Mouse (Mus musculus): ENCODE results near the gene Cep19.
"Not testable (repeated sequence)": the region's sequence is repeated elsewhere in the genome, so short reads cannot be mapped to it uniquely, and the experiment has no call there.

Gene Cep19

DNA sequence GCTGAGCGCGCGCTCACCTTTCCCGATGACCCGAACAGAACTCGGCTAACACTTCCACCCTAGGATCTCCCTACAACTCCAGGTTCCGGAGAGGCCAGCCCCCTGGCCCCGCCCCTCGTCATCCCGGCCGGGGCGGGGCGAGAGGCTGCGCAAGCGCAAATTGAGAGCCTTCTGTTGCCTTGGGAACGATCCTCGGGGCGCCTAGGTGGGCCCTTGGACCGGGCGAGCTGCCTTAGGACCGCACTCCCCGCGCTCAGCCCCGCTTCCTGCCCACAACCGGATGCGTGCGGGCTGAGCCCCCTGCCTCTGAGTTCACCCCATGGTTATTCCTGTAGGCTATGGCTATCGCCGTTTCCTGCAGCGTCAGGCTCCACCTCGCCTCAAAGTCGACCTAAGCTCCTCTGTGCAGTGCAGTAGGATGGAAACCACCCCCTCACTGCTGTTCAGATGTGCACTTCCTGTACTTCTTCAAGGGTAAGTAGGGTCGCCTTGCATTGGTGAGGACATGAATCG, at the start of gene Cep19, which contains the start of gene Pigx:
TSS of gene Cep19 (plus strand) at position 163 of the 513 bp plus-strand sequence.
TSS of gene Pigx (minus strand) at position 103 of the 513 bp plus-strand sequence.
- in situ Hi-C loops (cut with MboI), result no loop called here

DNA sequence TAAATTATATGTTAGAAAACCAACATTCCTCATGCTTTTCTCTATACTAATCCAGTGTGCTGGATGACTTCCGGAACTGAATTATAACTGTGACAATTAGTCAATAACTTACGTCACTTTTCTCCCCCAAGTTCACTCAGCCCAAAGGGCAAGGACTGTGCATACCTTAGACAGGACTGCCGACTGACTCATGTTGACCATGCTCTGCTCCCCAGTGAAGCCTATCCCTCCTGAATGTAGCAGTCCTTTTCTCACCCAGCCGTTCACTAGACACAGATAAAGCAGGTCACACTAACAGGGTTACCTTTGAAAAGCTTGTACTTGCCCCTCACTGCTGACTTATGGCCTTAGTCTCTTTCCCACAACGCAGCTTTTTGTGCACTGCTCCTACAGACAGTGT, 40.8 kb upstream of the Cep19 start:
- in situ Hi-C loops (cut with MboI), result no loop called here

DNA sequence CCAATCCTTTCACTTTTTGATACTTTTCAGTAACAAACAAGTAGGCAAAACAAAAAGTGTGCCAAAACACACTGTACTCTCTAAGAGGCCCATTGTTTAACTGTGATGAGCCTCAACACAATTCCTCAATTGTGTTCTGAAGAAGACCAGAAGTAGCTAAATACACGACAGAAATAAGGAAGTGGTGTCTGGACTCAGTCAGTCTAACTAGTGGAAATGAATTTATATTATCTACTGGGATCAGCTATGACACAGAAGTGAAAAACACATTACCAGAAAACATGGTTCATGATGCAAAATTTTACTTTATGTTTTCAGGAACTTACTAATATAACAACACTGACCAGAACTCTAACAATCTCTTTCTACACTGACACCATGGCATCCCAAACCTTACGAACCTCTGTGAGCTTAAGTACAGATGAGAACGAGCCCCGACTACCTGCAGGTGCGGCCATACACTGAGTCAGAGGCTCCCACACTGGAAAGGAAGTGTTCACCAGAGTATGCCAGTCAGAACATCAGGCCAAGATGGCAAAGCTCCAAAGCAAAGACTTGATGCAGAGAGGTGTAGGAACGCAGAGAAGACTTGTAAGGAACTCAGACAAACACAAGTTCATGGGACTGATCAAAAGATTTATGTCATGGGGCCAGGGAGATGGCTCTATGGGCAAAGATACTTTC, 39.6 kb upstream of the Cep19 start:
- in situ Hi-C loops (cut with MboI), result no loop called here

DNA sequence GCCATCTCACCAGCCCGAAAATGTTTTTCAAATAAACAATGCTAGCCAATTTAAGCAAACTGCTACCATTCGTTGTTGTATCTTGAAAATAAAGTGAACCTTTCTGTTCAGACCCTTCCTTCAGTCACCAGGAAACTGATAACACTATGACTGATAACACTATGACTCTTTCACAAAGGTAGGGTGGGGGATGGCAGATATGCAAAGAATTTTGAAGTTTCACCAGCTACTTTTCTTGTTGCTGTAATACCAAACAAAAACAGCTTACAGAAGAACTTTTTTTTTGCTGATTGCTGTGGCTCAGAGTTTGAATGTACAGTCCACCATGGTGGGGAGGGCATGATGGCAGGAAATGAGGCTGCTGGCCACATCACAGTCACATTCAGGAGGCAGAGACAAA, 37.4 kb upstream of the Cep19 start:
- in situ Hi-C loops (cut with MboI), result no loop called here

DNA sequence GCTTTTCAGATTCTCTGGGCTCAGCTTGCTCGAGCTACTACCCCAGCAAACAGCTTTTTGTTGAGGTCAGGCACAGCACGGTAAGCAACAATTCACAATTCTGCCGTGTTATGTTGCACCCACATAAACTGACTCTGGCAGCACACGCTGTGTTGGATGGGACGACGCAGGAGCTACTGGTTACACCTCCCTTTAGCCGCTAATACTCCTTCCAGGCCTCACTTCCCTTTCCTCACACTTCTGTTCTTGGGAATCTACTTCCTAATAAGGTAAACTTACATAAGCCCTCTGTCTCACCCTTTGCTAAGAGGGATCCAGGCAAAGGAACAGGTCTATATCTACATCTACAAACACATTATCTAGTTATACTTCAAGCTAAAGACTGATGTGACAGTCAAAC, 35.7 kb upstream of the Cep19 start:
- in situ Hi-C loops (cut with MboI), result no loop called here

DNA sequence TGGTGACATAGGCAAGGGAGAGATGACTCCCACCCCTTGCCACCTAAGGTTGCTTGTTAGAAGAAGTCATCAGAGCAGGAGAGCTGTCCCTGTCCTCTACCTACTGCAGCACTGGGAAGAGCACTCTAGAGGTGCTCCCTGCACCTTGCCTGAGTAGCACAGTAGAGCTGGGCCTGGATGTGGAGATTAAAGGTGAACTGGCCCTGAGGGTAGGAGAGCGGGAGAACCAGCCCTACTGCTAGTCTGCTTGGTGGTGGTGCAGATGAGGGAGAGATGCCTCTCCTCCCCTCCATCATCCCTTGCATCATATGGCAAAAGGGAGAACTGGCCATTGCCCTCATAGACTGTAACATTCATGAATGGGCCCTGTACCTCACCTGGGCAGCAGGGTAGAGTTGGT, 32.7 kb upstream of the Cep19 start:
- in situ Hi-C loops (cut with MboI), result no loop called here

DNA sequence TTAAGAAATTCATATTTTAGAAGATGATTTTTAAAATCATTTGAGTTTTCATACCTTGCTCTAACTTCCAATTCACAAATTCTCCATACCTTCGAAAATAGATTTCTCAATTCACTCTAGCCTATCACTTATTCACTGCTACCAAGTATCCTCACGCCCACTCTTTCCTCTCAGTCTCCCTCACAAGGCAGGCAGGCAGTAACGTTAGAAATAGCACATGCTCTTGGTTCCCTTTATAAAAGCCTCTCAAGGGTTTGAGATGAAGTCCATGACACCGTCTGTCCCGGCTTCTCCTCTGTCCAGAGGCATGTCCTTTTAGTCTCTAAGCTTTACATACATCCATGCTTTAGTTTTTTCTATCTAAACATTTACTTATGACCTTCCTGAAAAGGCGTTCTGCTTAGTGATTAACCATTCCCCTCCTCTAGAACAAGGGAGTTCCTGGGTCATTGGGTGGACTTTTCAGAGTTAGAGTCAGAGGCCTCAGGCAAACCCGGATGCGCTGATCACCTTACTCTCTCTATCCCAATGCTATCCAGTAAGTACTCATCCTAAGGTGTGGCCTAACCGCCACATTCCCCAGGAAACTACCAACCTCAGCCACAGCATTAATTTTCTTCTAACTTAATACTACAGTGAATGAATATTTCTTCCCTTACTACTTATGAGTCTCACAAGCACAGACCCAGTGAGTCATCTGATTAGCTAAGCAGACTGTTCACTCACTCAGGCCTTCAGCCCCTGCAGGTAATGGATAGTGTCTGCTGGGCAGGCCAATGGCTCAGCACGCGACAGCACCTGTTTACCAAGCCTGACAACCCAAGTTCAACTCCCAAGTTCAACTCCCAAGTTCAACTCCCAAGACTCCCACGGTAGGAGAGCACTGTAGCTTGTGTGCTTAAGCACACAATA, 31.0 kb upstream of the Cep19 start:
- in situ Hi-C loops (cut with MboI), result no loop called here

DNA sequence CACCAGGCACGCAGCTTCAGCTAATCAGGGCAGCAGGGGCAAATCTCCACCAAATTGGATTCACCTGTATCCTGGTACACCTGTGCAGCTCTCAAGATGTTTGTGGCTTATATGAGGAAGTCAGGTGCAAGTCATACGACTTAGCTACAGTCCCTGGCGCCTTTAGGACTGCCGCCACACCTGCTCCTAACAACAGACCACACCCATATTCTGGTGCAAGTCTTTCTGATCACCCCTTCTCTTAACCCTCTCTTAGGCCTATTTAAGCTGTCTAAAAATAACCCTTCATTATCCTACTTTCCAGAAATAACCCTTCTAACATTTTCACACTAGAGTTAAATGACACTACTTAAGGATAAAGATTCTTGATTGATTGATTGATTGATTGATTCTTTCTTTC, 29.5 kb upstream of the Cep19 start:
- in situ Hi-C loops (cut with MboI), result not testable (repeated sequence)

DNA sequence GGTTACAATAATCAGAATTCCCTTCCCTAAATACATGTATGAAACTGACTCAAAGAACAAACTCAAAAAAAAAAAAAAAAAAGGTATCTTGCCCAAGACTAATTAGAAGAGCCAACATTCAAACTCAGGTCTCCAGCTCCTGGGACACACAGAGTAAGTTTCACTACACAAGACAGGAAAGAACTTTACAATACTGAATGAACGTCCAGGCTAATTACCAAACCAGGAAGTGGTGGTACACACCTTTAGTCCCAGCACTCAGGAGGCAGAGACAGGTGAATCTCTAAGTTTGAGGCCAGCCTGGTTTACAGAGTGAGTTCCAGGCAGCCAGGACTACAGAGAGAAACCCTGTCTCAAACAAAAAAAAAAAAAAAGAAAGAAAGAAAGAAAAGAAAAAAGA, 23.8 kb upstream of the Cep19 start:
- in situ Hi-C loops (cut with MboI), result no loop called here

DNA sequence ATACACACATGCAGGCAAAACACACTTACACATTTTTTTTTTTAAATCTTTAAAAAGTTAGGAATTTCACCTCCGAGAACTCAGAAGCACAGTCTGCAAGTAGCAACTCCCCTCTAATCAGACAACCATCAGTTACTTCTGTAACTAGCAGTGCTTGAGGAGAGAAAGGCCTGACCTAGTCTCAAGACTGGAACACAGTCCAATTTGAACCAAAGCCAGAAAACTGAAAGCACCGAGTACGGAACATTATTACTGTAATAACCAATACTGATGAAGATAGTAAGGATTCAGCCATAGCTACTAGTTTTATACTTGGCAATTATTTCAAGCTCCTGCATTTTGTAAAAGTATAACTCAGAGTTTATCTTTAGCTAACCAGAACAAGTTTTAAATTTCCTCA, 23.2 kb upstream of the Cep19 start:
- in situ Hi-C loops (cut with MboI), result no loop called here

DNA sequence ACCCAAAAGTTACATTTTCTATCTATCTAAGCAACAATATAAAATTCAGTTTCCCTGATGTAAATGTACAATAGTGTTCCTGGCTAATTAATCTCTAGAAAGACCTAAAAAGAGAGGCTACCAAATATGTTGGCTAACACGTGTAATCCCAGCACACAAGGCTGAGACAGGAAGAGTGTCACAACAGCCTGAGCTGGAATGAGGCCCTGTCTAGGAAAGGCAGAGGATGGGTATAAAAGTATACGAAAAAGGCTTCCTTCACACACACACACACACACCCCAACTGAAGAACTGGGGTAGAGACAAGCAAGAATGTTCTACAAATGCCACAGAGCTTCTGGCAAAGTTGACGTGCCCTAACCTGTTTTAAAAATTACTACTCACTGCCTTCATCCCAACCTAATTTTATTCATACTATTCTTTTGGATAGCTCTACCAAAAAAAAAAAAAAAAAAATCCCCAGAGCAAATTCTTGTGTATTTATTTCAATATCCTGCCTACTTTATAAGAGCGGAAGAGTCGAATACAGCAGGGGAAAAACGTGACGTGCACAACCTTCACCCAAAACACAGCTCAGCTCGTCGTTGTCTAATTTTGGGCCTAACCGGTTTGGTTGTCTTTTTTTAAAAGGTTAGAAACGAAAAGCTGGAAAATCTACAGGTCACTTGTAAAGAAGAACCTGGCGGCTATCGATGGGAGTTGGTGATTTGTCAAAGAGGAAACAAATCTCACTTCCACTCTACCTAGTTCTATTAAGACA, 21.8 kb upstream of the Cep19 start:
- in situ Hi-C loops (cut with MboI), result no loop called here

DNA sequence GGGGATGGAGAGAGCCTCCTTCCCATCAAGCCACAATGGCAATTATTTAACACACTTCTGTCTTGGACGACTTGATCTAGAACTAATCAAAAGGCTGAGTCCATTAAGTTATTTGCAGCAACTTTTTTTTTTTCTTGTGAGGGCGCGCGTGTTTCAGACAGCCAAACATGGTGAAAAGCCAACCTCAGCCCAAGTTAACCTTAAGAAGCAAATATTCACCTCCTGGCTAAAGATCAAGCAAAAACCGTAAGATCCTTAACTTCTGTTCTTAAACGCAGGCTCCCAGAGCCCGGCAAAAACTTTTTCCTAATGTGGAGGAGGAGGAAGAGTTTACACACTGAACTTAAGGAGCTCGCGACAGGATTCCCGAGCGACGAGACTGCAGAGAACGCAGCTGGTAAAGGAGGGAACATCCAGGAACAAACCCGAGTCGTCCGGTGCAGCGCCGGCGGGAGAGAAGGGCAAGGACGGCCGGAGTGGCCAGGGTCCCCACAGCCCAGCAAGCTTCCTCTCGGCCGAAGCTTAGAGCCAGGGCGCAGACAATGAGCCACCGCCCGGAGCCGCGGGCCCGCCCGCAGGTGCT, 21.1 kb upstream of the Cep19 start:
- in situ Hi-C loops (cut with MboI), result no loop called here

DNA sequence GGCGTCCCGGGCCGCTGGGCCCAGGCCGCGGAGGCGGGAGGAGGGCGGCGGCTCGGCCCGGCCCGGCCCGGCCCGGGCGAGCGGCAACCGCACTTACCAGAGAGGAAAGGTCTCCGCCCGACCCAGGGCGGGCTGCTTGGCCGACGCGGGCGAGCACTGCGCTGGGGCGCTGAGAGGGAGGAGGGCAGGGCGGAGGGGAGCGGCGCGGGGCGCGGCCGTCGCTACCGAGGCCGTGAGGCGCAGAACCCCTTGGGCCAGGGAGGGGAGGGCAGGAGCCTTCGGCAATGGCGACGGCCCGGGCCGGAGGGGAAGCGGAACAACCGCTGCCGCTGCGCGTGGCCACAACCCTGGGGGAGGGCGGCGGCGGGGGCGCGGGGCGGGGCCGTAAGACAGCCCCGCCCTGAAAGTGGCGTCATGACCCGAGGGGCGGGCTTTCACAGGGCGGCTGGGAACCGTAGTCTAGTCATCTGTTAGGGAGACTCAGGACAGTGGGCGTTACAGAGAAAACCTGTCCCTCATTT, 20.5 kb upstream of the Cep19 start, which contains the start of gene Pak2:
TSS of gene Pak2 (minus strand) at position 352 of the 521 bp plus-strand sequence.
- in situ Hi-C loops (cut with MboI), result no loop called here

DNA sequence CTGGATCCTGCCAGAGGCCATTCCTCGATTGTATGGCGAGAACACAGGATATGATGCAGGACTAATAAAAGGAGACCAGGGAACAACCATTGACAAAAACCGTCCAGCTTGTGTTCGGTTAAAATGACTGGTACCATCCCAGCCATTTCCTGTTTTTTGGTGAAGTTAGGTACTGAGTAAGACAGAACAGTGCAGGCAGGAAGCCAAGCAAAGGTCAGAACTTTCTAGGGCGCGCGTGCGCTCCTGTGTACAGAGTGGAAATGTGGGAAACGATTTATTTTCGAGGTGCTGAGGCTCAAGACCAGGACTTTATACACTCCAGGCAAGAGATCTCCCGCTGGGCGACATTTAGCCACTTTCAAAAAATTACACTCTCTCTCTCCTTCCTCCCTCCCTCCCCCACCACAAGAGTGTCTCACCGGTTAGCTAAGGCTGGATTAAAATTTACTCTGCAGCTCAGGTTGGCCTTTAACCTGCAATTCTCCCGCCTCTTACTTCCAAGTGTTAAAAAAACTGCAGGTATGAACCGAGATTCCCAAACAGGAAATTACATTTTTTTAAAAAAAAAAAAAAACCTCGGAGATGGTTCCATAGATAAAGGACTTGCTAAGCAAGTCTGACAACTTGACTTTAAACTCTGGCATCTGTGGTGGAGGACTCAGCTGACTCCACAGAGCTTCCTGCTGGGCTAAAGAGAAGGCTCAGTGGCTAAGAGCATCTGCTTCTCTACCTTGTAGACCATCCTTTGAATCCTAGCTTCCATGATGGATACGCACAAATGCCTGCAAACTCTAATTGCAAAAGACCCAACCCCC, 11.8 kb upstream of the Cep19 start:
- in situ Hi-C loops (cut with MboI), result no loop called here

DNA sequence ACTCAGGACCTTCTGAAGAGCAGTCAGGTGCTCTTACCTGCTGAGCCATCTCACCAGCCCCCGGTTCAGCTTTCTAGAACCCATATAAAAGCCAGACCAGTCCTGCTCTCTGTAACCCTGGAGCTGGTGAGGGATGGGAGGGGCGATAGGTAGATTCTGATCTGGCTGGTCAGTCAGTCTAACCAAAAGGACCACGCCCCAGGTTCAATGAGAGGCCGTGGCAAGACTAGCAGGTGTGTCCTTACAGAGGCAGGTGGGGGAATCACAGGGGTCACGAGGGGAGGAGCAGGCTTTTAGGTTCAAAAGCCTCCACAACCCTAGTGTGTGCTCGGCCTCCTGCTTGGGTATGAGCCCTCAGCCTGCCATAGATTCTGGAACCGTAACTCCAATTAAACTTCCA, 8.1 kb upstream of the Cep19 start:
- in situ Hi-C loops (cut with MboI), result no loop called here

DNA sequence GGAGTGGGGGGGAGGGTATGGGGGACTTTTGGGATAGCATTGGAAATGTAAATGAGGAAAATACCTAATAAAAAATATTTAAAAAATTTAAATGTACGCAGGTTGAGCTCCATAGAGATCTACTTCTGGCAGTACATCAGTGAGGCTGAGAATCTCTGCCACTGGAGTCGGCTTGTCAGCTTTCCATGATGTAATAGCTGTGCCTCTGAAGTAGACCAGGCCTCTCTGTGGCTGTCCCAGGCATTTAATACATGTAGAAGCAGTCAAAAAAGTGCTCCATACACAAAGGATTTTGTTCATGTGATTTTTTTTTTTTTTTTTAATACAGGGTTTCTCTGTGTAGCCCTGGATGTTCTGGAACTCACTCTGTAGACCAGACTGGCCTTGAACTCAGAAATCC, 1.8 kb upstream of the Cep19 start:
- in situ Hi-C loops (cut with MboI), result not testable (repeated sequence)

DNA sequence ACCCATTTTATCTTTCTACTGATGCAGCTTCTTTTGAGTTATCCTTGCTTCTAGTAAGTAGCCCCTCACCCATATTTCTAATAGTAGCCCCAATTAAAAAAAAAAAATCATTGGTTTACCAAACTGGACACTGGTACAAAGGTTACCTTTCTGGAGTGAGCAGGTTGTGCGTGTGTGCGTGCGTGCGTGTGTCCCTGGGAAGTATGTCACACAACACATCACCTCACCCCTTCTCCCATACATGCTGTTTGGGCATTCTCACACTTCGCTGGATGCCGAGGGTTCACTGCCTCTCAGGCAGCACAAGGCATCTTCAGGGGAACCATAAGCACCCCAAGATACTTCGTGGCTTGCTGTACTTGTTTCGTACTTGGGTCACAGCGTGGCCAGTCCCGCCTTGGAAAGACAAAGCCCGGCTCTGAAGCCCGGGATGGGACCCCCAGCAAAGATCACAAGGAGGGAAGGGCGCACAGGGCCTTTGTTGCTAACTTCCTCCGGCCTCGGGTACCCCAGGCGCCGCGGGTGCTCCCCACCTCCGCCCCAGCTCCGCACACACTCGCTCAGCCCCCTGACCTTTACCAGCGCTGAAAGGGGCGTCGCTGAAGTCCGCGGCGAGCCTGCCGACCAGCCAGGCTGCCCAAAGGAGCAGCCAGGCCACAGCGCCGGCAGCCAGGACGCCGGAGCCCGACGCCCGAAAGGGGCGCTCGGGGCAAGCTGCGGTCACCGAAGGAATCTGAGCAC, 533 bp upstream of the Cep19 start:
- in situ Hi-C loops (cut with MboI), result no loop called here

DNA sequence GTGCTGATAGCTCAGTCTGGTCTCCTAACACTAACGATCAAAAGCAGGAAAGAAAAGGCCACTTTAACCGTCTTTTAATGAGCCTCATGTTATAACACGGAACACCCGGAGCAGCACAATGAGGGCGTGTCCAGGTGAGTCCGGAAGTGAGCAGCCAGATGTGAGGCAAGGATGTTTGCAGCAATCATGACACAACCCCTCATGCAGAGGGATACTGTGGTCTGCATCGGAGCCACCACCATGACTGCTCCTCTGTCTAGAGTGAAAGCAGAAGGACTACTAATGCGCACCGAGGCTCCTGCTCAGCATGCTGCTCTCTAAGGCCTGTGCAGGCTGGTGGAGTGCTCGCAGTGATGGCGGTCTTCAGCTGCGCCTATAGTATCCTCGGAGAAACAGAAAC, 2.7 kb downstream of the Cep19 start:
- in situ Hi-C loops (cut with MboI), result no loop called here

DNA sequence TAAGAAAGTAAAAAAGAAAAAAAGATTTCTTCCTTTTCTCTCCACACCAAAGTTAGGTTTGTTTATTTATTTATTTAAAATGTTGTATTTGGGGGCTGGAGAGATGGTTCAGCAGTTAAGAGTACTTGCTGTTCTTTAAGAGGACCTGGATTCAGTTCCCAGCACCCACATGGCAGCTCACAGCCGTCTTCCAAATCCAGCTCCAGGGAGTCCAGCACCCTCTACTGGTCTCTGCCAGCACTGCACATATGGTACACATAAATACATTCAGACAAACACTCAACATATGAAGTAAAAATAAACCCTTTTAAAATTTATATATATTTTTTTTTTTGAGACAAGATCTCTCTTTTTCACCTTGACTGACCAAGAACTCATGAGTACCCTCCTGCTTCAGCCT, 6.1 kb downstream of the Cep19 start:
- in situ Hi-C loops (cut with MboI), result no loop called here
